Mouse (Mus musculus) neural tube, embryonic 13.5 days (tissue): Measurements from ENCODE around the gene 1700008O03Rik. TPM values are rescaled to one million over a fixed set of nuclear protein-coding genes. Genes with fewer than 3 reads are reported as not detected.

ENCODE experiments used
- ATAC-seq: fragments of 200-750 bp; cut with Nextera tagmentation; 2 replicates; pipeline ENCODE4 v1.8.0; 2017; ENCODE audit warnings: low read depth, mild to moderate bottlenecking, moderate TSS enrichment, moderate library complexity
- H3K27ac ChIP-seq: fragments of 300-500 bp; sonication (generic); replicated peaks from 2 replicates; pipeline ENCODE4 v1.5.1; 2015; ENCODE audit warnings: moderate library complexity, mild to moderate bottlenecking, inconsistent platforms
- H3K27me3 ChIP-seq: fragments of 300-500 bp; sonication (generic); 2 replicates; pipeline ENCODE4 v1.6.1; 2015; ENCODE audit warnings: mild to moderate bottlenecking, inconsistent platforms
- H3K36me3 ChIP-seq: fragments of 300-500 bp; sonication (generic); 2 replicates; pipeline ENCODE4 v1.6.1; 2015; ENCODE audit warnings: mild to moderate bottlenecking, inconsistent platforms
- H3K4me1 ChIP-seq: fragments of 300-500 bp; sonication (generic); replicated peaks from 2 replicates; pipeline ENCODE4 v1.6.1; 2015; ENCODE audit warnings: inconsistent platforms
- H3K4me2 ChIP-seq: fragments of 300-500 bp; sonication (generic); 2 replicates; pipeline ENCODE4 v1.6.1; 2015; ENCODE audit warnings: inconsistent platforms, mild to moderate bottlenecking, moderate library complexity
- H3K4me3 ChIP-seq: fragments of 300-500 bp; sonication (generic); 2 replicates; pipeline ENCODE4 v1.5.1; 2015; ENCODE audit warnings: mild to moderate bottlenecking, inconsistent platforms
- H3K9ac ChIP-seq: fragments of 300-500 bp; sonication (generic); 2 replicates; pipeline ENCODE4 v1.6.1; 2015; ENCODE audit warnings: moderate library complexity, mild to moderate bottlenecking, inconsistent platforms
- H3K9me3 ChIP-seq: fragments of 300-500 bp; sonication (generic); 2 replicates; pipeline ENCODE4 v1.6.1; 2016; ENCODE audit warnings: inconsistent platforms
- WGBS: fragments of 180-500 bp; shearing (Covaris S2); methylation state at CpG from one replicate; pipeline ENCODE4 v1.1.7; 2015; 5-methylcytosine and 5-hydroxymethylcytosine counted together
- polyA plus RNA-seq: library from polyadenylated mRNA; unstranded; fragments of >200 nt; fragmentation: Nextera tagmentation; extraction: Ambion mirVana; gene quantifications from 2 replicates; pipeline ENCODE4 v1.2.1, GENCODE M21; 2015

The 1700008O03Rik gene
- polyA plus RNA-seq, 1 experiment from 2014 or later: 1.0 TPM

DNA sequence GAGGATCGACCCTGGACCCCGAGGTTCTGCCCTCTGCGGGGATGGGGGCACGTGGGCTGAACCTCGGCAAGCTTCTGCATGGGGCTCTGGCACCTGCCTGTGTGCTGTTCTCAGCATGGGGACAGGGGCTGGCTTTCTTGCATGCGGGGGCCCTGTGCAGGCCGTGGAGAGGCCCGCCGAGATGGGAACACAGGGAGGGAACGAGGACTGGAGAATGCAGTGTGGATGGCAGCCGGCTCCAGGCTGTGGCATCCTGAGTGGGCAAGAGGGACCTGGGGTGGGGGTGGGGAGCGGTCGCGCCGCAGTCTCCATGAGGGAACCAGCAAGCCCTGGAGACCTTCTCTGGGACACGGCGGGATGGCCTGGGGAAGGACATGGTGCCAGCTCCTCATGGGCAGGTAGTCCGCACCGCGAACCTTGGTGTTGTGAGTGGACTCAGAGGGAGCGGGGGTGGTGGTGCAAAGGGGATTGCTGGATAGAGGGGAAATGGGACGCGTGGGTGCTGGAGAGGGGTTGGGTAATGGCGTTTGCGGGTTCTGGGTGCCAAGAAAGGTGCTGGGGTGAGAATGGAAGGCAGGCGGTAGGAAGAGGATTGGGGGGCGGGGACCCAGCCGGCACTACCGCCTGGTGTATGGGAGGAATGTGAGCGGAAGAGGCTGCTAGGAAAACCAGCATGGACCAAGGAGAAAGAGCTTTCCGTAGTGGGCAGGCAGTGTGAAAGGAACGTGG is 48.3 kb downstream of the 1700008O03Rik start:
- H3K4me2 ChIP-seq: peak overlapping the region; percentile 68
- no peaks in the 10 kb centered on the region for H3K9me3 ChIP-seq
- H3K27ac ChIP-seq: peak overlapping the region; percentile 95
- peak; percentile 5 for ATAC-seq
- H3K9ac ChIP-seq: peak overlapping the region; percentile 90
- peaks cover 36% of the 10 kb centered on the region for H3K4me1 ChIP-seq
- H3K27me3 ChIP-seq: peaks cover 83% of the 10 kb centered on the region
- WGBS: 2% methylated on average over 32 of the region's 32 CpGs
- H3K4me3 ChIP-seq: peak overlapping the region; percentile 64
- H3K36me3 ChIP-seq: peaks cover 12% of the 10 kb centered on the region

DNA sequence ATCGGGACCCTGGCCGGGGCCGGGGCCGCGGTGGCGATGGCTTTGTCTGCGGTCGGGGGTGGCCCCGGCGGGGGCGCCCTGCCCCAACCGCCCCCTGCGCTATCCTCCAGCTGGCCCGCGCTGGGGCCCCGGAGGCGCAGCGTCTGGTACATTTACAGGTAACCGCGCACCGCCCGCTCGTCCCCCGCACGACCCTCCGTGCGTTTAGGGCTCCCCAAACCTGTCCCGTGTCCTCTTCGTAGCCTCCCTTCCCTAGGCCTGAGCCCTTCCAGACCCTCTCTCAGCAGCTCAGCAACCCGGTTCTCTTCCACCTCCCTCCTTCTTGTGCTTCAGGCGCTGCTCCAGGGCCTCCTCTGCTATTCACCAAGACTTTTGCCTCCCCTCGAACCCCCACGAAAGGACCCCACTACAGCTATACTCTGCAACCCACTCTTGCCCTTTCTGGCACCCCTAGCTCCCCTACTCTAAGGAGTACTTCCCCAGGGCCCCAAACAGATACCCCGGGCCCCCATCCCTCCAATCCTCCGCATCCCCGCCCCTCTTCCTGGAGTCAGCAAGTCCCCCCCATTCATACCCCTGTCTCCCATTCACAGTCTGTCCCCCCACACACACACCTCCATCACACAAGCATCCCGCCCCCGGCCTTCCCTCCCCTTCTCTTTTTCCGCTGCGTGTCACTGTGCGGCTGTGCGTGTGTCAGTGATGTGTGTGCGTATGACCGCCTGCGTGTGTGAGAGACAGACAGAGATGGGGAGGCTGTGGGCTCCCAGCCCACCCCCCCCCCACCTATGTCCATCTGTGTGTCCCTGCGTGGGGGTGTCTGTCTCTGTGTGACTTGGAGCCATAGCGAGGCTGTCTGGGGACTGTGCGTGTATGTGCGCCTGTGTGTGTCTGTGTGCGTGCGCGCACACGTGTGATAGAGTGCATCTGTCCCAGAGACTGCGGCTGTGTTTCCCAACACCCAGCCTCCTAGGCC is 49.3 kb downstream of the 1700008O03Rik start:
- peak; percentile 80 for ATAC-seq
- Histone ChIP-seq H3K4me1 (peaks cover 36% of the 10 kb centered on the region), H3K4me3 (peak overlapping the region; percentile 64), H3K9ac (peak overlapping the region; percentile 90), H3K9me3 (no peaks in the 10 kb centered on the region), H3K27me3 (peaks cover 83% of the 10 kb centered on the region), H3K36me3 (peaks cover 16% of the 10 kb centered on the region), H3K4me2 (peak overlapping the region; percentile 68), H3K27ac (peak overlapping the region; percentile 95)
- WGBS: 2% methylated on average over 43 of the region's 54 CpGs

DNA sequence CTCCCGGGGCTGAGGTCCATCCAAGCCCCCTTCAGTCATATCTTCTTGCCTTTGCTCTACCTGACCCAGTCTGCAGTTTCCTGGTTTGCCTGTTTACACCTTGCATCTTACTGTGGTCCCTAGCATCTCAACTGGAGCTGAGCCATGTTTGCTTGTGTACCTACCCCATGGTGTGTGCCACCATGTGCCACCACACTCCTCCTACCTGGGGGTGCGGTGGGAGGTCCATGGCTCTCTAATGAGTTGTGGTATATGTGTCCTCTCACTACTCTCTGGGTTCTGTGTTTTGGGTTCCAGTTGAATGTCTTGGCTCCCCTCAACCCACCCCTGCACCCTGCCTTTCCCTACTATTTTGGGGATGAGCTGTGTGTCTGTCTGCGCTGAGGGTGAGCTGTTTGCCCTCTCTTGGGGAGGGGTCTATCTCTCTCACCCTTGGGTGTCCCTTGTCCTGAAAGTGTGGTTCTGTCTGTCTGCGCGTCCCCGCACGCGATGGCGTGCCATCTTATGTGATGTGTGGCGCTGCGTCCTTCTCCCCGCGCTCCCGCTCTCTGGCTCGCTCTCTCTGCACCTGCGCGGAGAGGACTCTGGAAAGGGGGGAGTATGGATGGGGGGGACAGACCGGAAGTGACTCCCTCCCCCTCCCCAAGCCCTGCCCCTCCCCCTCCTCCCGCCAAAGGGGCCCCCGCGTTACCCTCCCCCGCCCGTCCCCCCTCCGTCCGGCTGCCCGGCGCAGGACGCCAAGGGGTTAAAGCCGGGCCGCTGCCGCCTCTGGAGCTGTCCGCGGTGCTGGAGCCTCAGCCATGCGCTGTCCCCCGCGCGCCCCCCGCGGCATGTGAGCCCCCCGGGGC is 50.4 kb downstream of the 1700008O03Rik start:
- peak overlapping the region; percentile 90 for H3K9ac ChIP-seq
- no peaks in the 10 kb centered on the region for H3K9me3 ChIP-seq
- H3K27me3 ChIP-seq: peaks cover 79% of the 10 kb centered on the region
- H3K27ac ChIP-seq: peak overlapping the region; percentile 95
- WGBS: 6% methylated on average over 18 of the region's 40 CpGs
- H3K36me3 ChIP-seq: peaks cover 16% of the 10 kb centered on the region
- peak overlapping the region; percentile 64 for H3K4me3 ChIP-seq
- peak overlapping the region; percentile 68 for H3K4me2 ChIP-seq
- ATAC-seq: peak; percentile 73
- H3K4me1 ChIP-seq: peaks cover 36% of the 10 kb centered on the region

DNA sequence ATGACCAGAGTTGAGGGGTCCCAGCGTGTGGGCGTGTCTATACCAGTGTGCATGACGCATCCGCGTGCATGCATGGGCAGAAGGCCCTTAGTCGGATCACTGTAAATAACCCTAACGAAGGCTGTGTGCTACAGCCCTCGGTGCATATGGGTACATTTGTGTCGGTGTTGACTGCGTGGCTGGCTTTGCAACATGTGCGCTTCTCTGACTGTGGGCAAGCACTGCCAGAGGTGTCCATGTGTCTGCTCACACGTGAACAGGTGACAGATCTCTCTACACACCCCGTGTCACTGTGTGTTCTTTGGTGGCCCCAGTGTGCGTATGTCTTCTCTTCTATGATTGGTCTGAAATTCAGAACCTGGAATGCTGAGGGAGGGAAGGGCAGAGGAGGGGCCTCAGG is 51.5 kb downstream of the 1700008O03Rik start:
- H3K36me3 ChIP-seq: peaks cover 19% of the 10 kb centered on the region
- no peaks in the 10 kb centered on the region for H3K9me3 ChIP-seq
- no peak for ATAC-seq
- no peak overlapping the region for H3K4me2 ChIP-seq
- no peak overlapping the region for H3K9ac ChIP-seq
- H3K27ac ChIP-seq: no peak overlapping the region
- peaks cover 36% of the 10 kb centered on the region for H3K4me1 ChIP-seq
- no peak overlapping the region for H3K4me3 ChIP-seq
- H3K27me3 ChIP-seq: peaks cover 72% of the 10 kb centered on the region
- WGBS: 70% methylated on average over 14 of the region's 14 CpGs

DNA sequence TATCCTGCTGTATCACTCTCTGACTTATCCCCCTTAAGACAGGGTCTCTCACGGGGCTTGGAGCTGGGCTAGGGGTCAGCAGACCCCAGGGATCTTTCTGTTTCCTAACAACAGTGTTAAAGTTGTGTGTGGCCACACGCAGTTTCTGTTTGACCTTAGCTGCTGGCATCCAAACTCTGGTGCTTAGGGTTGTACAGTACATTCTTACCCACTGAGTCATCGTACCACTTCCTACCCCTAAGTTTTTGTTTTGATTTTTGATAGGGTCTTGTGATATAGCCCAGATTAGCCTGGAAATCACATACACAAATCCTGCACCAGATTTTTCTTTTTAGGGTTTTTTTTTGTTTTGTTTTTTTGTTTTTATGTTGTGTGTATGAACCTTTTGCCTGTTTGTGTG is 53.3 kb downstream of the 1700008O03Rik start:
- Histone ChIP-seq H3K4me1 (peaks cover 23% of the 10 kb centered on the region), H3K9ac (no peak overlapping the region), H3K27me3 (peaks cover 54% of the 10 kb centered on the region), H3K9me3 (no peaks in the 10 kb centered on the region), H3K4me2 (no peak overlapping the region), H3K27ac (no peak overlapping the region), H3K36me3 (peaks cover 27% of the 10 kb centered on the region), H3K4me3 (no peak overlapping the region)
- no peak for ATAC-seq
- WGBS: 71% methylated on average over 3 of the region's 3 CpGs

DNA sequence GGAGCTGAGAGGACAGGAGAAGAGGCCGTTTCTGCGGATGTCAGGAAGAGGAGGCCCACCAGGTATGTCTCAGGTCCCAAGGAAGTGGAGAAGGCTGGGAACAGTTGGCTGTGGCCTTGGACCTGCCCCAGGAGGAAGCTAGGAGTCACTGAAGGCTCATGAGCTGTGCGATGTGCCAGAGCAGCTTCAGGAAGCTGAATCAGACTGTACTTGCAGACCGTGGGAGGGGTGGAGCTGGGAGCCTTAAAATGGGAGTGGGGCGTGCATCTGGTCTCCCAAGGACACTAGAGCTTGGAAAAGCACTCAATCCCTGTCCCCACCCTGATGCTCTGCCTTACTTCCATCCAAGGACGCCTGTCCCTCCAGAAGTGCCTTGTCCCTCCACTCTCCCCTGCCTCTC is 59.0 kb downstream of the 1700008O03Rik start:
- H3K4me1 ChIP-seq: no peaks in the 10 kb centered on the region
- H3K9me3 ChIP-seq: no peaks in the 10 kb centered on the region
- H3K4me2 ChIP-seq: no peak overlapping the region
- no peak for ATAC-seq
- no peak overlapping the region for H3K27ac ChIP-seq
- WGBS: 54% methylated on average over 6 of the region's 6 CpGs
- H3K9ac ChIP-seq: no peak overlapping the region
- H3K27me3 ChIP-seq: peaks cover 12% of the 10 kb centered on the region; the same call in 1 of the 2 replicates
- peaks cover 59% of the 10 kb centered on the region for H3K36me3 ChIP-seq
- no peak overlapping the region for H3K4me3 ChIP-seq

DNA sequence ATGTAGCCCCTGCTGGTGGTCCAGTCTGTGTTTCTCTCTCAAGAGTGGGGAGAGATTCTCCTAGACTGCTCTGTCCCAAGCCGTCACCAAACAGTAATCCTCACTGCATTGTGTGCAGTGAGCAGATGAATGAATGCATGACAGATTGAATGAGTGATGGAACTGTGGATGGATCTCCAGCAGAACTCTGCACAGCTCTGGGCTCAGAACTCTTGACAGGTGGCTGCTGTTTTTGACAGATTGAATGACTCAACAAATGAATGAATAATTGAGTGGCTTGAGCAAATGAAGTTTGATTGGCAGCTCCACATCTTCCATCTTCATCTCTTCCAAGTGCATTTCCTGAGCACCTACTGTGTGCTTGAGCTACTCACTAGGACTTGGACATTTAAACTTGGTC is 63.3 kb downstream of the 1700008O03Rik start:
- no peak overlapping the region for H3K4me2 ChIP-seq
- H3K9ac ChIP-seq: no peak overlapping the region
- no peaks in the 10 kb centered on the region for H3K9me3 ChIP-seq
- H3K27me3 ChIP-seq: peaks cover 5% of the 10 kb centered on the region; the same call in 1 of the 2 replicates
- H3K4me3 ChIP-seq: no peak overlapping the region
- no peaks in the 10 kb centered on the region for H3K4me1 ChIP-seq
- no peak overlapping the region for H3K27ac ChIP-seq
- no peak for ATAC-seq
- 79% methylated on average over 1 of the region's 1 CpGs for WGBS
- peaks cover 86% of the 10 kb centered on the region for H3K36me3 ChIP-seq

DNA sequence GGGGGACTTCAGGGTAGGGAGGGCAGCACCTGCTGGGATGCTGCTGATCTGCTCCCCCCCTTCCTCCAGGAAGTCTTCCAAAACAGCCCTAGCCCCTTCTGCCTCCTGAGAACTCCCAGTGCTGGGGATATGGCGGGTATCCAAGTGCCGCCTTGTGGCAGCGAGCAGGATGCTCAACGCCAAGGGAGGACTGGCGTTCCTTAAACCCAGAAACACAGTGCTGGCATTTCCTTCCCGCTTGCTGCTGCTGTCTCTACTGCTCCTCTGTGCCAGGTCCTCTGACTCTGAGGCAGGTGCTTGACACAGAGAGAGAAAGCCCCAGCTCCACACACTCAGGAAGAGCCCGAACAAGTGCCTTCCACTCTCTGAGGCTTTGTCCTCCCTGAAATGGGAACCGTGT is 64.7 kb downstream of the 1700008O03Rik start:
- 52% methylated on average over 8 of the region's 8 CpGs for WGBS

DNA sequence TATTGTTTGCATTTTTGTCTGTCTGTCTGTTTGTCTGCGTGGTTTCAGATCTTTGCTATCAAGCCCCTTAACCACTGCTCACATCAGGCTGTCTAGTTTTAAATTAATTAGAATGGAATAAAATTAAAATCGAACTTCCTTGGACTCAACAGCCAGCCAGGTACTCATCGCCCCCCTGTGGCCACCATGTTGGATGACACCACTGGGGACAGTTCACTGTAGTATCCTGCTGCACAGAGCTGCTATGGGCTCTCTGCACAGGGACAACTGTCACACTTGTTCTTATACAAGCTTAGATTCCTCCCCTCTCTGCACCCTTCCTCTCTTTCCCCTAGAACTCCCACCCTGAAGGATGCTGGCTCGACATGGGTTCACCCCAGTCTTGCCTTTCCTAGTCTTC is 67.7 kb downstream of the 1700008O03Rik start:
- Histone ChIP-seq H3K27me3 (no peaks in the 10 kb centered on the region), H3K27ac (no peak overlapping the region), H3K9me3 (no peaks in the 10 kb centered on the region), H3K4me1 (peaks cover 10% of the 10 kb centered on the region), H3K9ac (no peak overlapping the region), H3K36me3 (peaks cover 95% of the 10 kb centered on the region), H3K4me3 (no peak overlapping the region), H3K4me2 (no peak overlapping the region)
- no peak for ATAC-seq
- WGBS: 29% methylated on average over 4 of the region's 4 CpGs

More for the DNA sequence above, 64.7 kb downstream of the 1700008O03Rik start:
- no peak overlapping the region for H3K9ac ChIP-seq
- H3K27me3 ChIP-seq: peaks cover 2% of the 10 kb centered on the region; the same call in 1 of the 2 replicates
- no peaks in the 10 kb centered on the region for H3K4me1 ChIP-seq
- H3K27ac ChIP-seq: no peak overlapping the region
- H3K4me3 ChIP-seq: no peak overlapping the region
- H3K9me3 ChIP-seq: no peaks in the 10 kb centered on the region
- no peak for ATAC-seq
- peaks cover 86% of the 10 kb centered on the region for H3K36me3 ChIP-seq
- H3K4me2 ChIP-seq: no peak overlapping the region

DNA sequence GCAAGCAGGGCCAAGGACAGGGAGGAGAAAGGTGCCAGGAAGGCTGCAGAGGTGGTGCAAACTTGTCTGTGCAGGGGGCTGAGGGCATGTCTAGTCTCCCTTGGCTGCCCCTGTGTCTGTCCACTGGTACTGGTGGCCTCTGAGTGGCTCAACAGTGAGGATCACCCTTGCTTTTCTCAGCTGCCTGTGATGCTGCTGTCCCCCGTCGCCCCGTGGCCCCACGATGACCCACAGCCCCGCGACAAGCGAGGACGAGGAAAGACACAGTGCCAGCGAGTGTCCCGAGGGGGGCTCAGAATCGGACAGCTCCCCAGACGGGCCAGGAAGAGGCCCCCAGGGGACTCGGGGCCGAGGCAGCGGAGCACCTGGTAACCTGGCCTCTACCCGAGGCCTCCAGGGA is 73.1 kb downstream of the 1700008O03Rik start:
- Histone ChIP-seq H3K27me3 (0 out of 2 replicates have a peak, but pooled peaks cover 6% of the 10 kb centered on the region), H3K36me3 (peaks cover 47% of the 10 kb centered on the region), H3K4me1 (peaks cover 33% of the 10 kb centered on the region), H3K27ac (no peak overlapping the region), H3K9ac (peak overlapping the region; percentile 34; the same call in 1 of the 2 replicates), H3K4me3 (no peak overlapping the region), H3K4me2 (no peak overlapping the region), H3K9me3 (no peaks in the 10 kb centered on the region)
- 65% methylated on average over 16 of the region's 16 CpGs for WGBS
- ATAC-seq: no peak

DNA sequence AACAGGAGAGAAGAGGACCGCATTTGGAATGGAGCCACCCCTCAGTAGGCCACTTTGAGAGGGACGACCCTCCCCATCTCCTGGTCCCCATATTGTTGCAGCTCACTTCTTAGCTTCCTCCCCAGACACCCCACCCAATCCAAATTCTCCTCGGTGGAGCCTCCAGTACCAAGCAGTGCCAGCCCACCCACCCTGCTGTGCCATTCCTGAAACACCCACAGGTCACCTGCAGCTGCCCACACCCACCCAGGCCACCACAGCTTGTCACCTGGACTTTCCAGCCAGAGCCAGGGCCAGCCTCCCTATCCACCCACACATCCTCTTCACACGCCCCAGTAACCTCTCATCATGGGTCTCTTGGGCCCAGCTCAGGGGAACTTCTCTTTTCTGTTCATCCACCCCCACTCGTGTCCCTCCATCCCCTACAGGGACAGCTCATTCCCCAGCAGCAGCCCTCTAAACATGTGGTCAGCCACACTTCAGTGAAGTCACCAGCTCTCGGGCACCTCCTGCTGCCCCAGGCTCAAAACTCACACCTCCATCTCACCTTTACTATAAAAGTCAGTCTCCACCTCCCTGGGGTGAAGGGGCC is 73.8 kb downstream of the 1700008O03Rik start:
- Histone ChIP-seq H3K4me3 (peak overlapping the region; percentile 64), H3K27ac (peak overlapping the region; percentile 88; the same call in 1 of the 2 replicates)

More for the DNA sequence above, 73.8 kb downstream of the 1700008O03Rik start:
- no peaks in the 10 kb centered on the region for H3K9me3 ChIP-seq
- peak overlapping the region; percentile 90 for H3K9ac ChIP-seq
- 0 out of 2 replicates have a peak, but pooled peaks cover 6% of the 10 kb centered on the region for H3K27me3 ChIP-seq
- H3K4me2 ChIP-seq: peak overlapping the region; percentile 86
- ATAC-seq: no peak
- WGBS: 15% methylated on average over 6 of the region's 6 CpGs
- H3K4me1 ChIP-seq: peaks cover 37% of the 10 kb centered on the region
- peaks cover 42% of the 10 kb centered on the region for H3K36me3 ChIP-seq
